Mouse (Mus musculus) c-Kit-positive CD71-positive TER-119-positive erythroid progenitor cells, embryonic 14.5 days (primary cell): Measurements from ENCODE around the gene Ddx46.
A peak's percentile ranks its signal among the peaks of the same experiment; 100 is the strongest.

Source experiments
- DNase-seq: peaks from one replicate; pipeline ENCODE4 v3.0.0-alpha.2; 2013; ENCODE audit warnings: low spot score

Gene Ddx46

GRCm38 (mm10) chr13:55721516-55721915 lies 86.7 kb downstream of the Ddx46 start:
- DNase-seq, result no peak

DNA sequence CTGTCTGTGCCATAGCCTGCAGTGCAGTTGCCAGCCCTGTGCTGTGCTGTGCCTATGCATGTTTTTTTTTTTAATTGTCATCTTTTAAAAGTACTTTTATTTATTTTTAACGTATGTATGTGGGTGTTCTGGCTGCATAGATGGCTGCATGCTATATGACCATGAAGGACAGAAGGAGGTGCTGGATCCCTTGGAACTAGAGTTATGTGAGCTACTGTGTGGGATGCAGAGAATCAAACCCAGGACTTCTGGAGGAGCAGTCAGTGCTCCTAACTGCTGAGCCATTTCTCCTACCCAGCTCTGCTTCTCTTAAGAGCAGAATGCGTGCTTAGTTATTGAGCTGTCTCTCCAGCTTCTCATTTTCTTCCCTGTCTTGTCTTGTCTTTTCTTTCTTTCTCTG lies 87.2 kb downstream of the Ddx46 start:
- no peak for DNase-seq

GRCm38 (mm10) chr13:55726598-55727119 lies 91.8 kb downstream of the Ddx46 start:
- peak; percentile 15 for DNase-seq

GRCm38 (mm10) chr13:55727120-55727838 lies 92.5 kb downstream of the Ddx46 start, which contains the start of gene Pcbd2:
Gene Pcbd2 (plus strand): TSS chr13:55727368.
- peak; percentile 77 for DNase-seq

DNA sequence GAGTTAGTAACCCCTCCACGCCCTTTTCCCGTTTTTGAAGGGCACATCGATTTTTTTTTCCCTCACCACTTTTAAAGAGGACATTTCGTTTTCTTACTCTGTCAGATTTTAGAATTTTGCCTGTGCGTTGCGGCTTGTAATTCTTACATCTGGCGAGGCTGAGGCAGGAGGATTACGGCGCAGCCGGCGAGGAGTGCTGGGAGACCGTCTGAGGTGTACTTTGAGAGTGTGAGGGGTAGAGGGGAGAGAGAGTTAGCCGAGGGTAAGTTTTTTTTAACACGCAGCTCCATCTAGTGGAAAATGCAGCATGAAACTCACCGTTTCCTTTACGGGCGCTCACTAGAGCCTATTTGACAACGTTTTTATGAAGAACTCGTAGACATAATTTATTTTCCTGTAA lies 93.0 kb downstream of the Ddx46 start:
- peak; percentile 75 for DNase-seq

GRCm38 (mm10) chr13:55730716-55731115 lies 95.9 kb downstream of the Ddx46 start:
- no peak for DNase-seq
